13 mouse cellular contexts compared by ENCODE assay signal in genomic region chr16:76591956-76592768, GRCm38 (mm10).
DNase-seq lines count a peak whose midpoint lies in the region; ATAC-seq and TF ChIP-seq lines count a peak whose summit lies in the region.
"Had no signal": no experiment of that assay in that cellular context is flagged by ENCODE, and none has a peak within 500 bp of the region (broad histone marks: within the 10 kb centered on the region; RNA-seq: fewer than 3 reads in every experiment).

No protein-coding gene starts in this region.

- H3K4me2 ChIP-seq in intestine, embryonic 14.5 days (ENCODE audit: low read length), result no peak overlapping the region
- H3K4me2 ChIP-seq in intestine, postnatal 0 days (replicated peaks; ENCODE audit: low read depth), result no peak overlapping the region
- H3K4me2 ChIP-seq in stomach, embryonic 16.5 days (ENCODE audit: low read depth, low read length), result no peak overlapping the region
- H3K4me2 ChIP-seq in stomach, postnatal 0 days (replicated peaks; ENCODE audit: low read depth), result no peak overlapping the region
- H3K4me2 ChIP-seq in kidney, embryonic 16.5 days (replicated peaks; ENCODE audit: low read depth, low read length), result no peak overlapping the region
- H3K4me2 ChIP-seq: heart, embryonic 15.5 days; hindbrain, embryonic 13.5 days had no signal

- no peak overlapping the region for H3K4me3 ChIP-seq in intestine, embryonic 14.5 days (ENCODE audit: low read depth, low read length)
- H3K4me3 ChIP-seq in intestine, postnatal 0 days (ENCODE audit: low read depth, low read length), result no peak overlapping the region
- H3K4me3 ChIP-seq in stomach, embryonic 16.5 days (replicated peaks; ENCODE audit: low read length), result no peak overlapping the region
- H3K4me3 ChIP-seq in stomach, postnatal 0 days (ENCODE audit: low read depth, low read length), result no peak overlapping the region
- H3K4me3 ChIP-seq in kidney, embryonic 16.5 days (ENCODE audit: low read length), result no peak overlapping the region
- no peak overlapping the region for H3K4me3 ChIP-seq in heart, embryonic 10.5 days
- H3K4me3 ChIP-seq: heart, embryonic 15.5 days; hindbrain, embryonic 13.5 days had no signal

- TF ChIP-seq EP300 in stomach, postnatal 0 days (optimal IDR thresholded peaks at IDR 0.05), result no peak

- ATAC-seq in intestine, embryonic 14.5 days (replicated peaks; ENCODE audit: low FRiP score, low TSS enrichment, low read depth), result no peak
- ATAC-seq in intestine, postnatal 0 days, result no peak
- 0 out of 2 replicates have a peak, but pooled peaks have one; percentile 25 for ATAC-seq in stomach, embryonic 16.5 days (ENCODE audit: insufficient read depth, low FRiP score)
- no peak for ATAC-seq in stomach, postnatal 0 days (ENCODE audit: low FRiP score, low TSS enrichment)
- ATAC-seq in kidney, embryonic 16.5 days (ENCODE audit: low FRiP score, low TSS enrichment), result peak; percentile 65; the same call in 1 of the 2 replicates
- ATAC-seq: activated CD4-positive, CD25-positive, alpha-beta regulatory T cell, adult 4 months had no signal

- H3K27ac ChIP-seq in intestine, embryonic 14.5 days (ENCODE audit: low read depth), result peak overlapping the region; percentile 14; the same call in 1 of the 2 replicates
- no peak overlapping the region for H3K27ac ChIP-seq in intestine, postnatal 0 days (ENCODE audit: low read depth, low read length)
- no peak overlapping the region for H3K27ac ChIP-seq in stomach, embryonic 16.5 days (ENCODE audit: low read length)
- H3K27ac ChIP-seq in stomach, postnatal 0 days (replicated peaks), result no peak overlapping the region
- 0 out of 2 replicates have a peak overlapping the region, but pooled peaks have one; percentile 43 for H3K27ac ChIP-seq in kidney, embryonic 16.5 days (ENCODE audit: low read length)
- H3K27ac ChIP-seq in heart, embryonic 10.5 days, result no peak overlapping the region
- H3K27ac ChIP-seq: heart, embryonic 15.5 days; hindbrain, embryonic 13.5 days had no signal

- H3K9me3 ChIP-seq in intestine, embryonic 14.5 days (ENCODE audit: control insufficient read depth, low read length), result no peaks in the 10 kb centered on the region
- H3K9me3 ChIP-seq in intestine, postnatal 0 days (ENCODE audit: control insufficient read depth), result no peaks in the 10 kb centered on the region
- H3K9me3 ChIP-seq in stomach, embryonic 16.5 days (replicated peaks; ENCODE audit: control insufficient read depth, low read length), result no peaks in the 10 kb centered on the region
- H3K9me3 ChIP-seq in stomach, postnatal 0 days (ENCODE audit: control insufficient read depth, low read length), result no peaks in the 10 kb centered on the region
- H3K9me3 ChIP-seq in kidney, embryonic 16.5 days (ENCODE audit: low read length), result no peaks in the 10 kb centered on the region
- no peaks in the 10 kb centered on the region for H3K9me3 ChIP-seq in heart, embryonic 10.5 days
- H3K9me3 ChIP-seq: heart, embryonic 15.5 days; hindbrain, embryonic 13.5 days had no signal

- H3K27me3 ChIP-seq in intestine, embryonic 14.5 days (replicated peaks; ENCODE audit: control insufficient read depth, insufficient read depth, low read length), result no peaks in the 10 kb centered on the region
- no peaks in the 10 kb centered on the region for H3K27me3 ChIP-seq in intestine, postnatal 0 days (replicated peaks; ENCODE audit: control insufficient read depth, insufficient read depth, low read length)
- no peaks in the 10 kb centered on the region for H3K27me3 ChIP-seq in stomach, embryonic 16.5 days (ENCODE audit: control insufficient read depth, insufficient read depth, low read length)
- H3K27me3 ChIP-seq in stomach, postnatal 0 days (ENCODE audit: control insufficient read depth, insufficient read depth, low read length), result no peaks in the 10 kb centered on the region; the same call in 1 of the 2 replicates
- no peaks in the 10 kb centered on the region for H3K27me3 ChIP-seq in kidney, embryonic 16.5 days (ENCODE audit: insufficient read depth, low read length)
- no peaks in the 10 kb centered on the region for H3K27me3 ChIP-seq in heart, embryonic 10.5 days (ENCODE audit: insufficient read depth, poor library complexity, severe bottlenecking)
- H3K27me3 ChIP-seq: heart, embryonic 15.5 days; hindbrain, embryonic 13.5 days had no signal

- no peak for TF ChIP-seq CTCF in intestine, postnatal 0 days (IDR thresholded peaks at IDR 0.05; ENCODE audit: low read depth)
- no peak for TF ChIP-seq CTCF in stomach, postnatal 0 days (IDR thresholded peaks at IDR 0.05; ENCODE audit: low read depth)

- whole genome bisulfite sequencing in intestine, embryonic 14.5 days, result 55% methylated on average over 4 of the region's 4 CpGs
- 63% methylated on average over 4 of the region's 4 CpGs for WGBS in intestine, postnatal 0 days
- 46% methylated on average over 4 of the region's 4 CpGs for WGBS in stomach, embryonic 16.5 days
- 47% methylated on average over 4 of the region's 4 CpGs for WGBS in stomach, postnatal 0 days
- 47% methylated on average over 4 of the region's 4 CpGs for WGBS in kidney, embryonic 16.5 days
- 77% methylated on average over 4 of the region's 4 CpGs for WGBS in heart, embryonic 10.5 days

- no peaks in the 10 kb centered on the region for H3K36me3 ChIP-seq in intestine, embryonic 14.5 days (ENCODE audit: control insufficient read depth, insufficient read depth, low read length)
- H3K36me3 ChIP-seq in intestine, postnatal 0 days (ENCODE audit: control insufficient read depth, insufficient read depth), result no peaks in the 10 kb centered on the region
- H3K36me3 ChIP-seq in stomach, embryonic 16.5 days (ENCODE audit: control insufficient read depth, insufficient read depth, low read length), result 0 out of 2 replicates have a peak, but pooled peaks cover under 1% of the 10 kb centered on the region
- H3K36me3 ChIP-seq in stomach, postnatal 0 days (ENCODE audit: control insufficient read depth, insufficient read depth, low read length), result no peaks in the 10 kb centered on the region
- no peaks in the 10 kb centered on the region for H3K36me3 ChIP-seq in kidney, embryonic 16.5 days (ENCODE audit: insufficient read depth, low read length)
- no peaks in the 10 kb centered on the region for H3K36me3 ChIP-seq in heart, embryonic 10.5 days
- H3K36me3 ChIP-seq: heart, embryonic 15.5 days; hindbrain, embryonic 13.5 days had no signal

- DNase-seq in intestine, embryonic 14.5 days (ENCODE audit: low spot score), result no peak
- no peak for DNase-seq in stomach, postnatal 0 days (ENCODE audit: low spot score)
- DNase-seq in heart, embryonic 10.5 days (ENCODE audit: low spot score), result no peak
- DNase-seq in layer of hippocampus, adult 11-12 months (ENCODE audit: low spot score), result no peak
- DNase-seq in yolk sac, embryonic 10.5 days (ENCODE audit: low spot score), result no peak
- DNase-seq: cerebellum, postnatal 10 days; right cerebral cortex, postnatal 14 days had no signal

- H3K9ac ChIP-seq in intestine, embryonic 14.5 days (ENCODE audit: low read length), result no peak overlapping the region
- H3K9ac ChIP-seq in intestine, postnatal 0 days (ENCODE audit: low read depth, low read length), result no peak overlapping the region
- H3K9ac ChIP-seq in stomach, embryonic 16.5 days (ENCODE audit: low read length), result no peak overlapping the region
- H3K9ac ChIP-seq in stomach, postnatal 0 days (ENCODE audit: low read length), result no peak overlapping the region
- no peak overlapping the region for H3K9ac ChIP-seq in kidney, embryonic 16.5 days (replicated peaks; ENCODE audit: low read length)
- H3K9ac ChIP-seq: heart, embryonic 15.5 days; hindbrain, embryonic 13.5 days had no signal

- H3K4me1 ChIP-seq in intestine, embryonic 14.5 days (replicated peaks; ENCODE audit: control insufficient read depth, insufficient read depth, low read length), result peaks cover 3% of the 10 kb centered on the region; the same call in 1 of the 2 replicates
- no peaks in the 10 kb centered on the region; the same call in 1 of the 2 replicates for H3K4me1 ChIP-seq in intestine, postnatal 0 days (replicated peaks; ENCODE audit: control insufficient read depth, insufficient read depth, low read length)
- H3K4me1 ChIP-seq in stomach, embryonic 16.5 days (ENCODE audit: control insufficient read depth, insufficient read depth, low read length), result peaks cover 11% of the 10 kb centered on the region
- no peaks in the 10 kb centered on the region for H3K4me1 ChIP-seq in stomach, postnatal 0 days (replicated peaks; ENCODE audit: control insufficient read depth, insufficient read depth)
- H3K4me1 ChIP-seq in kidney, embryonic 16.5 days (ENCODE audit: insufficient read depth, low read length), result peaks cover 11% of the 10 kb centered on the region; the same call in 1 of the 2 replicates
- H3K4me1 ChIP-seq in heart, embryonic 10.5 days, result no peaks in the 10 kb centered on the region
- H3K4me1 ChIP-seq: heart, embryonic 15.5 days; hindbrain, embryonic 13.5 days had no signal

Comparison
In these comparisons a context has a peak if more than half of its experiments do, and no peak if none do; other contexts are left out.
1. ATAC-seq: peak in stomach, embryonic 16.5 days (single experiment) and kidney, embryonic 16.5 days (single experiment); none in intestine, embryonic 14.5 days (single experiment), intestine, postnatal 0 days (single experiment) and stomach, postnatal 0 days (single experiment).
2. H3K27ac ChIP-seq: peak in intestine, embryonic 14.5 days (single experiment) and kidney, embryonic 16.5 days (single experiment); none in intestine, postnatal 0 days (single experiment), stomach, embryonic 16.5 days (single experiment), stomach, postnatal 0 days (single experiment) and heart, embryonic 10.5 days (single experiment).